Mouse (Mus musculus): ENCODE data around the gene Cib1. TPM values are rescaled to one million over a fixed set of nuclear protein-coding genes. Genes with fewer than 3 reads are reported as not detected.

The Cib1 gene
- polyA plus RNA-seq (2014; fragmentation: Nextera tagmentation; extraction: Ambion mirVana): 49.8 and 55.0 TPM in 2 replicates

DNA sequence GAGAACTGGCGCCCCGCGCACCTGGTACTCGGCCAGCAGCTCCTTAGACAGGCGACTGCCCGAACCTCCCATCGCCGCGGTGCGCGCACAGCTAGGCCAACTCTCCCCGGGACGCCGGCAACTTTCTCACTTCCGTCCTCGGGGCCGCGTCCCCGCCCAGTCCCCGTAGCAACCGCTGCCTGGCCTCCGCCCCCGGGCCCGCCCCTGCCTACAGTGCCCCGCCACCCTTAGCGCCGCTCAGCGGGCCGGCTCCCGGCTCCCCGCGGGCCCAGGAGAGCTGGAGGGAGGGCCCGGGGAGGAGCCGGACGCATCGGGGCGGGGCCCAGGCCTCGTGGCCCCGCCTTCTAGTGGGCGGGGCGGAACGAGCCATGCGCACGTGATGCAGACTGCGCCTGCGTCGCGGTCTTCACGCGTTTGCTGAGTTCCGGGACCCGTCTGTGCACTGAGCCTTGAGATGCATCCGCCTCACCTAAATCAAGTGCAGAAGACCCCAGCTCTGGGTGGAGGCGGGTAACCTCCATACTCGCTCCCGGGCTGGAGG, at the start of gene Cib1, which contains the start of gene Gdpgp1:
Gene Cib1, minus strand, starts transcription at position 325 of the 541 bp plus-strand sequence.
Gene Gdpgp1, plus strand, starts transcription at position 377 of the 541 bp plus-strand sequence.
- DNase-seq (ENCODE audit: low spot score, missing footprints): peak; percentile 100

DNA sequence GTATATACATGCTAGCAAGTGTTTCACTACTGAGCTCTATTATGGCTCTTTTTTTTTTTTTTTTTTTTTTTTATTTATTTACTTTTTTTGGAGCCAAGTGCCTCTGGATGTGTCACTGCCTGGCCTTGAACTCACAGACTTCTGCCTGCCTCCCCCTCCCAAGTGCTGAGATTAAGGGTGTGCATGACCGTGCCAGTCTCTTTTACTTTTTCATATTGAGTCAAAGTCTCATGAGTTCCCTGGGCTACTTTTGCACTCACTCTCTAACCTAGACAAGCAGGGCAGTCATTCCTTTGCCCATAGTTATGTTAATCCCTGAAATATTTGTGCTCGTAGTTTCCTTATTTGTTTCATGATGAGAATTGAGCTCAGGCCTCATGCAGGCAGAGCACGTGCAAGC, 49.0 kb upstream of the Cib1 start:
- no peak overlapping the region for H3K27ac ChIP-seq (ENCODE audit: low read depth, low read length)
- no peaks in the 10 kb centered on the region for H3K4me1 ChIP-seq (ENCODE audit: control insufficient read depth, insufficient read depth, low read length)
- H3K36me3 ChIP-seq (ENCODE audit: control insufficient read depth, insufficient read depth, low read length): peaks cover 2% of the 10 kb centered on the region; the same call in 1 of the 2 replicates
- no peak overlapping the region for H3K9ac ChIP-seq (ENCODE audit: low read length)
- H3K4me2 ChIP-seq: no peak overlapping the region
- DNase-seq (ENCODE audit: low spot score, missing footprints) (no peak), ATAC-seq (ENCODE audit: low FRiP score) (no peak)
- H3K4me3 ChIP-seq (ENCODE audit: low read depth, low read length): no peak overlapping the region
- H3K27me3 ChIP-seq (ENCODE audit: control insufficient read depth, insufficient read depth, low read length): no peaks in the 10 kb centered on the region
- no peaks in the 10 kb centered on the region for H3K9me3 ChIP-seq (ENCODE audit: control insufficient read depth, low read length)
- 83% methylated on average over 3 of the region's 3 CpGs for WGBS

More for the DNA sequence above, at the start of gene Cib1, which contains the start of gene Gdpgp1:
- peak within 1 kb of the TSS; percentile 81 for H3K4me2 ChIP-seq
- no peaks in the 10 kb centered on the region for H3K36me3 ChIP-seq (ENCODE audit: control insufficient read depth, insufficient read depth, low read length)
- H3K27ac ChIP-seq (ENCODE audit: low read depth, low read length): no peak within 1 kb of the TSS
- no peaks in the 10 kb centered on the region for H3K27me3 ChIP-seq (ENCODE audit: control insufficient read depth, insufficient read depth, low read length)
- peak within 1 kb of the TSS; percentile 58 for H3K4me3 ChIP-seq (ENCODE audit: low read depth, low read length)
- peak; percentile 98 for ATAC-seq (ENCODE audit: low FRiP score)
- peak within 1 kb of the TSS; percentile 67 for H3K9ac ChIP-seq (ENCODE audit: low read length)
- under 1% methylated on average over 53 of the region's 56 CpGs for WGBS
- no peaks in the 10 kb centered on the region for H3K9me3 ChIP-seq (ENCODE audit: control insufficient read depth, low read length)
- peaks cover 9% of the 10 kb centered on the region; the same call in 1 of the 2 replicates for H3K4me1 ChIP-seq (ENCODE audit: control insufficient read depth, insufficient read depth, low read length)

DNA sequence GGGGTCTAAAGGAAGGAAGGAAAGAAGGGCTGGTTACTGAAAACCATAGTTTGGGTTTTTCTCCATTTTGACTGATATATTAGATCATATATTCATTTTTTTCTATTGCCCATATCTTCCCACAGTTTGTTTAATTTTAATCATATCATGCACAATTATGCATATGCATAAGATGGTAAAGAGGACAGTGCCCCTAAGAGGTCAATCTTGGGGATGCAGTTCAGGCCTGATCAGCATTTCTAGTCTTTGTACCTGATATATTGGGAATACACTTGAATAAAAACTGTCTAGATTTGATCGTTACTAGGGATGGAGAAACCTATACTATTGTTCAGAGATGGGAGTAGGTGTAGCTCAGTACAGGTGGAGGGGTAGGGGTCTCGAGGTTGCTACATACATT, 48.4 kb upstream of the Cib1 start:
- Histone ChIP-seq H3K4me1 (ENCODE audit: control insufficient read depth, insufficient read depth, low read length) (no peaks in the 10 kb centered on the region), H3K9ac (ENCODE audit: low read length) (no peak overlapping the region), H3K27ac (ENCODE audit: low read depth, low read length) (no peak overlapping the region), H3K4me3 (ENCODE audit: low read depth, low read length) (no peak overlapping the region), H3K27me3 (ENCODE audit: control insufficient read depth, insufficient read depth, low read length) (no peaks in the 10 kb centered on the region), H3K4me2 (no peak overlapping the region), H3K9me3 (ENCODE audit: control insufficient read depth, low read length) (no peaks in the 10 kb centered on the region), H3K36me3 (ENCODE audit: control insufficient read depth, insufficient read depth, low read length) (peaks cover 3% of the 10 kb centered on the region; the same call in 1 of the 2 replicates)
- DNase-seq (ENCODE audit: low spot score, missing footprints): no peak
- 92% methylated on average over 2 of the region's 2 CpGs for WGBS
- ATAC-seq (ENCODE audit: low FRiP score): no peak

DNA sequence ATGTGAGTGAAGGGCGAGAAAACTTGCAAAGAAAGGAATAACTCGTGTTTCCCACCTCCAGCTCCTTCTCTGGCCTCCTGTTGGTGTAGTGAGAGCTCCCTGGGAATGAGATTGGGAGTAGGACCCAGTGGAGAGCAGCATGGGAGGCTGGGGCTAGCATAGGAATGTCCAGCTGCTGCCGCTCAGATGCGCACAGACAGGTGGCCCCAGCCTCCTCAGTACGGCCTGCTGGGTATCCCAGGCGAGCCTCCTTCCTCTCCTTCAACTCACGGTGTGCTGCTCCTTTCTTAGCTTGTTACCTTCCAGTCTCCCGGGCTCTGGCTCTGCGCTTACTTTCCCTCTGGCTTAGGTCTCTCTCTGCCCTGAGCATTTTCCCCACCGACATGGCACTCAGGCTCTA, 47.4 kb upstream of the Cib1 start:
- H3K9me3 ChIP-seq (ENCODE audit: control insufficient read depth, low read length): peaks cover 3% of the 10 kb centered on the region; the same call in 1 of the 2 replicates
- no peaks in the 10 kb centered on the region for H3K27me3 ChIP-seq (ENCODE audit: control insufficient read depth, insufficient read depth, low read length)
- H3K9ac ChIP-seq (ENCODE audit: low read length): no peak overlapping the region
- no peak for ATAC-seq (ENCODE audit: low FRiP score)
- H3K4me2 ChIP-seq: no peak overlapping the region
- no peak overlapping the region for H3K4me3 ChIP-seq (ENCODE audit: low read depth, low read length)
- no peak for DNase-seq (ENCODE audit: low spot score, missing footprints)
- 86% methylated on average over 10 of the region's 10 CpGs for WGBS
- no peak overlapping the region for H3K27ac ChIP-seq (ENCODE audit: low read depth, low read length)
- H3K4me1 ChIP-seq (ENCODE audit: control insufficient read depth, insufficient read depth, low read length): no peaks in the 10 kb centered on the region
- H3K36me3 ChIP-seq (ENCODE audit: control insufficient read depth, insufficient read depth, low read length): peaks cover 8% of the 10 kb centered on the region

DNA sequence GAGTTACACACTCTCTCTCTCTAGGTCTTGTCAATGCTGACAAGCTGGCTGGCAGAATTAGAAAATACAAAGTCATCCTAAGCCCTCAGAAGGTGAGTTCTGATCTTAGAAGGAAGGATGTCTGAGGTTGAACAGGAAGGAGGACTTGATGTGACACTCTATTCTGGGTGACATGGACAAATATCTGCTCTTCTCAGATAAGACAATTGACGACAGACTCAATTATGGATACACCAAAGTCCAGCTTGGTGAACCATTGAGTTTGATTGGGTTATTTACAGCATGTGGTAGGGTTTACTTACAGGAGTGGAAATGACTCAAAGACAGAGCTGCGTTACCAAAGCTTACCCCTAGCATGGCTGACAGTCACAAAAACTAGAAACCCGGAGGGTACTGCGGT, 43.8 kb upstream of the Cib1 start:
- ATAC-seq (ENCODE audit: low FRiP score): no peak
- Histone ChIP-seq H3K9ac (ENCODE audit: low read length) (no peak overlapping the region), H3K27me3 (ENCODE audit: control insufficient read depth, insufficient read depth, low read length) (no peaks in the 10 kb centered on the region), H3K36me3 (ENCODE audit: control insufficient read depth, insufficient read depth, low read length) (peaks cover 25% of the 10 kb centered on the region), H3K4me1 (ENCODE audit: control insufficient read depth, insufficient read depth, low read length) (no peaks in the 10 kb centered on the region), H3K27ac (ENCODE audit: low read depth, low read length) (no peak overlapping the region), H3K4me2 (no peak overlapping the region), H3K9me3 (ENCODE audit: control insufficient read depth, low read length) (peaks cover 14% of the 10 kb centered on the region), H3K4me3 (ENCODE audit: low read depth, low read length) (no peak overlapping the region)
- WGBS: 91% methylated on average over 4 of the region's 4 CpGs
- peak; percentile 53 for DNase-seq (ENCODE audit: low spot score, missing footprints)

DNA sequence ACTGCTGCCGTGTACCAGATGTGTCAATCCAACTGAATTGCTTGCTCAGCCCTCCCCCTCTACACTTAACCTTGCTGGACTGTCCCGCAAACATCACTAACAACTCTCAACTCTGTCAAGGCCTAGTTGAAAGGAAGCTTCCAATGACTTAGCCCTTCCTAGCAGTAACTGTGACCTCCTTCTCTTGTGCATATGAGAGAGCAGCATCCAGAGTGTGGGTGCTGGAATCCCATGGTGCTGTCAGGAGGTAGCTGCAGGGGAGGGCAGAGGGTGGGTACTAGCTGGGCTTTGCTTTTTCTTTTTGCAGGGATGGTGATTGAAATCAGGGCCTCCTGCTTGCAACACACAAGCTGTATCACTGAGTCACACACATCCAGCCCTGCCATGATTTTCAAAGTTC, 40.8 kb upstream of the Cib1 start:
- peaks cover 14% of the 10 kb centered on the region for H3K9me3 ChIP-seq (ENCODE audit: control insufficient read depth, low read length)
- ATAC-seq (ENCODE audit: low FRiP score) (no peak), DNase-seq (ENCODE audit: low spot score, missing footprints) (no peak)
- peaks cover 11% of the 10 kb centered on the region for H3K4me1 ChIP-seq (ENCODE audit: control insufficient read depth, insufficient read depth, low read length)
- H3K27me3 ChIP-seq (ENCODE audit: control insufficient read depth, insufficient read depth, low read length): no peaks in the 10 kb centered on the region
- 93% methylated on average over 2 of the region's 2 CpGs for WGBS
- H3K4me3 ChIP-seq (ENCODE audit: low read depth, low read length): no peak overlapping the region
- no peak overlapping the region for H3K9ac ChIP-seq (ENCODE audit: low read length)
- peaks cover 25% of the 10 kb centered on the region for H3K36me3 ChIP-seq (ENCODE audit: control insufficient read depth, insufficient read depth, low read length)
- H3K27ac ChIP-seq (ENCODE audit: low read depth, low read length): no peak overlapping the region
- H3K4me2 ChIP-seq: no peak overlapping the region

DNA sequence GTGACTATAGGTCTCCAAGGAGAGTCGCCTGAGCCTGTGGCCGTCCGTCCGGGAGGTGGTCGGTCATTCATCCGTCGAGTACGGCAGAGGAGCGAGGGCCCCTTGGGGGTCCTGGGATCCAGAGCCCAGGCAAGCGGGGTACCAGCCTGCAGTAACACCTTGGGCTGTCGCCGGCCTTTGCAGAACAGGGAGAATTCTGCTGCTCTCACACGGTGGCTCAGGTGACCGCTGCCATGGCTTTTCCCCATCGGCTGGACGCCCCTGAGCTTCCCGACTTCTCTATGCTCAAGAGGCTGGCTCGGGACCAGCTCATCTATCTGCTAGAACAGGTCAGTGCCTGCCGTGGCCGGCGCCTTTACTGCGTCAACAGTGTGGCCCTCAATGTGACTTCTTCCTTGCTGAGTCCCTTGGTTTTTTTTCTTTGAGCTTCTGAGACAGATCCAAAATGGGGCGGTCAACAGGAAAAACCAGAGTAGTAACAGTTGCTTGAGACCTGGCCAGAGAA, 37.2 kb upstream of the Cib1 start:
- WGBS: under 1% methylated on average over 23 of the region's 23 CpGs
- peak overlapping the region; percentile 80 for H3K9ac ChIP-seq (ENCODE audit: low read length)
- DNase-seq (ENCODE audit: low spot score, missing footprints) (no peak), ATAC-seq (ENCODE audit: low FRiP score) (peak; percentile 62; the same call in 1 of the 2 replicates)
- H3K4me2 ChIP-seq: peak overlapping the region; percentile 88
- H3K9me3 ChIP-seq (ENCODE audit: control insufficient read depth, low read length): peaks cover 8% of the 10 kb centered on the region
- no peaks in the 10 kb centered on the region for H3K27me3 ChIP-seq (ENCODE audit: control insufficient read depth, insufficient read depth, low read length)
- H3K4me1 ChIP-seq (ENCODE audit: control insufficient read depth, insufficient read depth, low read length): peaks cover 11% of the 10 kb centered on the region
- H3K4me3 ChIP-seq (ENCODE audit: low read depth, low read length): peak overlapping the region; percentile 89
- H3K27ac ChIP-seq (ENCODE audit: low read depth, low read length): no peak overlapping the region
- H3K36me3 ChIP-seq (ENCODE audit: control insufficient read depth, insufficient read depth, low read length): peaks cover 17% of the 10 kb centered on the region

DNA sequence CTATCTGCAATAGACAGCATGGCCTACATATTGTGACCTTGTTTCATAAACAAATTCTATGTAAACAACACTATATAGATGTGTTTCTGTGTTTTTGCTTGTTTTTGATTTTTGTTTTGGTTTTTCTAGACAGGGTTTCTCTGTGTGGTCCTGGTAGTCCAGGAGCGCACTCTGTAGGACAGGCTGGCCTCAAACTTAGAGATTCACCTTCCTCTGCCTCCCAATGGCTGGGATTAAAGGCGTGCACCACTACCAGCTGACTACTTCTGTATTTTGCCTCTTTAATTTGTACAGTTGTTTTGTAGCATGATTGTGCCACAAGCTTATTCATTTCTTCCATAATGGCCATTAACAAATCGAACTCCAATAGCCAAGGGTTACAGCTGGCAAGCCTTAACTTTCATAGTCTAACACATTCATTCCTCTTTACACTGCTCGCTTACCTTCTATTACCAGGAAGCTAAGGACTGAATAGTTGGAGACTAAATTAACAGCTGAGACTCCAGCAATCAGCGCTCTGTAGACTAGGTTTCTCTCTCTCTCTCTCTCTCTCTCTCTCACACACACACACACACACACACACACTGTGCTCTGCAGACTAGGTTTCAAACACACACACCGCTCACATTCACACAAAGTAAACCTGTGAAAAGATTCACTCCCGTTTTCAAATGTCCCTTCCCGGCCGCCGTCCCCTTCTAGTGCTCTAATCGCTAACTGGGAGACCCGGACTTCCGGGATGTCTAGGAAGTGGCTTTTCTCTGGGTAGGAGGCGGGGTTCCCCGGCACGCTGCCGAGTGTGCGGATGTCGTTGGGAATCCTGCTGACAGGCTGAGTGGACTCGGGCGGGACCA, 36.5 kb upstream of the Cib1 start, which contains the start of gene Vps33b:
Gene Vps33b, plus strand, starts transcription at position 753 of the 854 bp plus-strand sequence.
- WGBS: 4% methylated on average over 21 of the region's 21 CpGs
- H3K27me3 ChIP-seq (ENCODE audit: control insufficient read depth, insufficient read depth, low read length): no peaks in the 10 kb centered on the region
- H3K4me1 ChIP-seq (ENCODE audit: control insufficient read depth, insufficient read depth, low read length): peaks cover 11% of the 10 kb centered on the region
- H3K4me2 ChIP-seq: peak within 1 kb of the TSS; percentile 88
- peaks cover 13% of the 10 kb centered on the region for H3K36me3 ChIP-seq (ENCODE audit: control insufficient read depth, insufficient read depth, low read length)
- H3K4me3 ChIP-seq (ENCODE audit: low read depth, low read length): peak within 1 kb of the TSS; percentile 89
- ATAC-seq (ENCODE audit: low FRiP score) (peak; percentile 92), DNase-seq (ENCODE audit: low spot score, missing footprints) (peak; percentile 99)
- H3K27ac ChIP-seq (ENCODE audit: low read depth, low read length): no peak within 1 kb of the TSS
- peak within 1 kb of the TSS; percentile 80 for H3K9ac ChIP-seq (ENCODE audit: low read length)
- peaks cover 1% of the 10 kb centered on the region; the same call in 1 of the 2 replicates for H3K9me3 ChIP-seq (ENCODE audit: control insufficient read depth, low read length)

DNA sequence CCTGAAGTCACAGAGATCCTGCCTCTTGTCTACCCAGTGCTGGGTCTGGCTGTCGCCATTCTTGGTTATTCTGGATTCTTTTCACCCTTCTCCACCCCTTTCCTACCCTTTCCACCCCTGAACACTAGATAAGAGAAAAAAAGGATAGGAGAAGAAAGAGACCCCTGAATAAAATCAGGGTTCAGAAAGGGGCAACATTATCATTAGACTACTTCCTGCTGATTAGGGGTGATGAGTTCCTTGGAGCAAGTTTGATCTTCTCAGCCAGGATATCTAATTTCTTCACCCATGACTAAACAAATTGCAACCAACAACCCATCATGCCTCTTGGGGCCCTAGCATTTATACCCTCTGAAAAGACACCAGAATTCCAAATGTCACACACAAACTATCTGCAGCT, 35.2 kb upstream of the Cib1 start:
- Histone ChIP-seq H3K4me2 (no peak overlapping the region), H3K36me3 (ENCODE audit: control insufficient read depth, insufficient read depth, low read length) (peaks cover 5% of the 10 kb centered on the region; the same call in 1 of the 2 replicates), H3K9me3 (ENCODE audit: control insufficient read depth, low read length) (no peaks in the 10 kb centered on the region), H3K4me1 (ENCODE audit: control insufficient read depth, insufficient read depth, low read length) (peaks cover 11% of the 10 kb centered on the region), H3K27ac (ENCODE audit: low read depth, low read length) (no peak overlapping the region), H3K9ac (ENCODE audit: low read length) (no peak overlapping the region), H3K27me3 (ENCODE audit: control insufficient read depth, insufficient read depth, low read length) (no peaks in the 10 kb centered on the region), H3K4me3 (ENCODE audit: low read depth, low read length) (no peak overlapping the region)
- WGBS: 76% methylated on average over 1 of the region's 1 CpGs
- DNase-seq (ENCODE audit: low spot score, missing footprints) (peak; percentile 39), ATAC-seq (ENCODE audit: low FRiP score) (no peak)

Data from midbrain, embryonic 11.5 days (tissue).